Comparison of ENCODE assay signal across 21 mouse cellular contexts in genomic region chr8:90769791-90770190, GRCm38 (mm10). TPM values are rescaled to one million over a fixed set of nuclear protein-coding genes. Genes with fewer than 3 reads are reported as not detected.
"Had no signal": no experiment of that assay in that cellular context is flagged by ENCODE, and none has a peak within 500 bp of the region (broad histone marks: within the 10 kb centered on the region; RNA-seq: fewer than 3 reads in every experiment).

No protein-coding gene starts in this region.

- ATAC-seq: lung, postnatal 0 days; midbrain, embryonic 16.5 days had no signal

- H3K36me3 ChIP-seq: lung, embryonic 15.5 days; midbrain, embryonic 12.5 days; neural tube, embryonic 12.5 days; stomach, embryonic 15.5 days had no signal

- H3K4me3 ChIP-seq: lung, embryonic 15.5 days; megakaryocyte, embryonic 14.5 days; midbrain, embryonic 12.5 days; neural tube, embryonic 12.5 days; stomach, embryonic 15.5 days had no signal

- H3K27me3 ChIP-seq: lung, embryonic 15.5 days; megakaryocyte, embryonic 14.5 days; midbrain, embryonic 12.5 days; neural tube, embryonic 12.5 days; stomach, embryonic 15.5 days had no signal

- DNase-seq: lung, adult 2 months; lung, postnatal 14 days; lung, postnatal 36 days; midbrain, embryonic 14.5 days; right cerebral cortex, postnatal 14 days; thymus, adult 2 months; thymus, postnatal 25 days; thymus, postnatal 4 days had no signal

- H3K27ac ChIP-seq: lung, embryonic 15.5 days; macrophage; midbrain, embryonic 12.5 days; neural tube, embryonic 12.5 days; stomach, embryonic 15.5 days; stomach, postnatal 0 days had no signal

- H3K4me1 ChIP-seq: lung, embryonic 15.5 days; megakaryocyte, embryonic 14.5 days; midbrain, embryonic 12.5 days; neural tube, embryonic 12.5 days; stomach, embryonic 15.5 days had no signal

- H3K9ac ChIP-seq: lung, embryonic 15.5 days; midbrain, embryonic 12.5 days; neural tube, embryonic 12.5 days; stomach, embryonic 15.5 days had no signal

- H3K9me3 ChIP-seq: lung, embryonic 15.5 days; megakaryocyte, embryonic 14.5 days; midbrain, embryonic 12.5 days; neural tube, embryonic 12.5 days; stomach, embryonic 15.5 days had no signal

- H3K4me2 ChIP-seq: lung, embryonic 15.5 days; midbrain, embryonic 12.5 days; neural tube, embryonic 12.5 days; stomach, embryonic 15.5 days had no signal

RNA-seq across cellular contexts. Expression of gene Gm19935, which starts 47.4 kb away (rescaled TPM):
- total RNA-seq: megakaryocyte progenitor cell, adult 5-6 weeks; monocyte, adult 5-6 weeks; neutrophil, adult 5-6 weeks had no signal
- polyA plus RNA-seq: macrophage; midbrain, embryonic 12.5 days; spleen, adult 2 months; stomach, embryonic 15.5 days had no signal
